Mouse (Mus musculus): ENCODE data around the gene Mmp24.

DNA sequence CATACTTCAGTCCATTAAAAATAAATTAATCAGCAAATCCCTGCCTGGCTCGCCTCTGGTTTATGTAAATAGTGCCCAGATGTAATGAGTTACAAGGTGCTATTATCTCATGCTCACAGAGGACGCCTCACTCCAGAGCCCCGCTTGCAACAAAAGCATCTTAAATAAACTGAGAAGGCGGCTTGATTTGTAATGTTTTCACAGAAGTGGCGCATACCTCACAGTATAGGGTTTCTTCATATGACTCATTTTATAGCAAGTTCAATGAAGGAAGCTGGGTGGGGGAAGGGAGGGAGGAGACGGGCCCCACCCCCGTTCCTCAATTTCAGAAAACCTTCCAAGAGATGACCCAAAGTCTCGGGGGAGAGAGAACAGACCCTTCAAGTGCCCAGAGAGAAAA is 71.8 kb downstream of the Mmp24 start:
- TF ChIP-seq POLR2A (IDR thresholded peaks at IDR 0.05; ENCODE audit: insufficient read depth, low read depth, low read length), result no peak
- TF ChIP-seq CTCF (IDR thresholded peaks at IDR 0.05; ENCODE audit: insufficient read depth, low read depth, low read length), result no peak
